9 mouse cellular contexts compared by ENCODE assay signal in the genomic region with DNA sequence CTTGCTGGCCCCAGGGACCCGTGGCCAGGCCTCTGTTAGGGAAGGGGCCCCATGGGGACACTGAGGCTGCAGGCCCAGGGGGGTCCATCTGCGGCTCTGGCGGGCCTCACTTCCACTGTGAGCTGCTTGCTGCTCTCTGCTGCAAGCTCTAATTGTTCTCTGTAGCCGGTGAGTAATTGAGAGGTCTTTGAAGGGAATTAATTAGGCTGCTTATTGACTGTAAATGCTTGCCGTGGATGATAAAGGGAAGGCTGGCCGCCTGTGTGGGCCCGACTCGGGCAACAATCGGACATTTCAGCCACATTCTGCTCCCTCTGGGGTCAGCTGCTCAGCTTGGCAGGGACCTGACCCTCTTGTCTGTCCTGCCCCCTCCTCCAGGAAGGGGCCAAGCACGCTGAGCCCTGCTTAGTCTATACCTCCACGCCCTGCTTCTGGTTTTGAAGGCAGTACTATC. TPM values are rescaled to one million over a fixed set of nuclear protein-coding genes. Genes with fewer than 3 reads are reported as not detected.
DNase-seq lines count a peak whose midpoint lies in the region; ATAC-seq and TF ChIP-seq lines count a peak whose summit lies in the region.
"Had no signal": no experiment of that assay in that cellular context is flagged by ENCODE, and none has a peak within 500 bp of the region (broad histone marks: within the 10 kb centered on the region; RNA-seq: fewer than 3 reads in every experiment).

No protein-coding gene starts in this region.

- peak overlapping the region; percentile 64; the same call in 1 of the 2 replicates for H3K4me2 ChIP-seq in heart, embryonic 11.5 days
- peak overlapping the region; percentile 51 for H3K4me2 ChIP-seq in hindbrain, embryonic 13.5 days
- H3K4me2 ChIP-seq in midbrain, embryonic 14.5 days (ENCODE audit: low read length): peak overlapping the region; percentile 50

- no peak overlapping the region for H3K9ac ChIP-seq in heart, embryonic 11.5 days (ENCODE audit: low read depth, low read length)
- peak overlapping the region; percentile 61 for H3K9ac ChIP-seq in hindbrain, embryonic 13.5 days
- peak overlapping the region; percentile 45; the same call in 1 of the 2 replicates for H3K9ac ChIP-seq in midbrain, embryonic 14.5 days (replicated peaks; ENCODE audit: low read length)

- no peak overlapping the region for H3K27ac ChIP-seq in heart, embryonic 11.5 days (ENCODE audit: low read depth, low read length)
- H3K27ac ChIP-seq in hindbrain, embryonic 13.5 days: peak overlapping the region; percentile 83
- peak overlapping the region; percentile 49 for H3K27ac ChIP-seq in midbrain, embryonic 14.5 days (replicated peaks; ENCODE audit: low read depth, low read length)

- no peaks in the 10 kb centered on the region for H3K9me3 ChIP-seq in heart, embryonic 11.5 days (replicated peaks; ENCODE audit: control insufficient read depth, low read length)
- H3K9me3 ChIP-seq in hindbrain, embryonic 13.5 days: no peaks in the 10 kb centered on the region
- H3K9me3 ChIP-seq in midbrain, embryonic 14.5 days (ENCODE audit: control insufficient read depth, low read length): no peaks in the 10 kb centered on the region

- peaks cover 33% of the 10 kb centered on the region for H3K4me1 ChIP-seq in heart, embryonic 11.5 days (ENCODE audit: control insufficient read depth, insufficient read depth, low read length)
- peaks cover 37% of the 10 kb centered on the region for H3K4me1 ChIP-seq in hindbrain, embryonic 13.5 days (replicated peaks)
- peaks cover 33% of the 10 kb centered on the region for H3K4me1 ChIP-seq in midbrain, embryonic 14.5 days (ENCODE audit: control insufficient read depth, insufficient read depth, low read length)

- DNase-seq in heart, adult 8-10 months (ENCODE audit: low spot score): no peak
- peak; percentile 89 for DNase-seq in brain, embryonic 14.5 days (ENCODE audit: low read depth)
- peak; percentile 62 for DNase-seq in midbrain, embryonic 14.5 days
- DNase-seq in urinary bladder, adult 2 months (ENCODE audit: low spot score): no peak
- DNase-seq in frontal cortex, postnatal 14 days (ENCODE audit: low spot score in 2 of 2): no peak
- no peak for DNase-seq in cerebellum, postnatal 4 days (ENCODE audit: low spot score in 2 of 2)

- 10% methylated on average over 11 of the region's 11 CpGs for WGBS in heart, embryonic 11.5 days (ENCODE audit: insufficient replicate concordance)
- 2% methylated on average over 11 of the region's 11 CpGs for WGBS in hindbrain, embryonic 13.5 days
- WGBS in midbrain, embryonic 14.5 days: 2% methylated on average over 11 of the region's 11 CpGs

- peaks cover 9% of the 10 kb centered on the region for H3K27me3 ChIP-seq in heart, embryonic 11.5 days (ENCODE audit: control insufficient read depth, insufficient read depth, low read length)
- H3K27me3 ChIP-seq in hindbrain, embryonic 13.5 days: peaks cover 63% of the 10 kb centered on the region
- no peaks in the 10 kb centered on the region for H3K27me3 ChIP-seq in midbrain, embryonic 14.5 days (ENCODE audit: control insufficient read depth, insufficient read depth, low read length)

- TF ChIP-seq CTCF in brain, embryonic 14.5 days (IDR thresholded peaks at IDR 0.05; ENCODE audit: borderline replicate concordance, extremely low read depth, insufficient read depth, insufficient read length): no peak

- no peaks in the 10 kb centered on the region for H3K36me3 ChIP-seq in heart, embryonic 11.5 days (ENCODE audit: control insufficient read depth, insufficient read depth, low read length)
- H3K36me3 ChIP-seq in hindbrain, embryonic 13.5 days: no peaks in the 10 kb centered on the region
- H3K36me3 ChIP-seq in midbrain, embryonic 14.5 days (ENCODE audit: control insufficient read depth, insufficient read depth, low read length): no peaks in the 10 kb centered on the region

- no peak overlapping the region for H3K4me3 ChIP-seq in heart, embryonic 11.5 days (ENCODE audit: low read depth, low read length)
- H3K4me3 ChIP-seq in hindbrain, embryonic 13.5 days: no peak overlapping the region
- H3K4me3 ChIP-seq in midbrain, embryonic 14.5 days (replicated peaks; ENCODE audit: low read depth, low read length): no peak overlapping the region

- no peak for TF ChIP-seq POLR2A in brain, embryonic 14.5 days (IDR thresholded peaks at IDR 0.05; ENCODE audit: borderline replicate concordance, extremely low read depth, insufficient read depth, insufficient read length, poor library complexity, severe bottlenecking)

- ATAC-seq in heart, embryonic 11.5 days (replicated peaks; ENCODE audit: insufficient number of reproducible peaks, low FRiP score, low TSS enrichment): no peak
- peak; percentile 53 for ATAC-seq in hindbrain, embryonic 13.5 days (ENCODE audit: low FRiP score)
- ATAC-seq in midbrain, embryonic 14.5 days (ENCODE audit: low FRiP score, low TSS enrichment): peak; percentile 51; the same call in 1 of the 2 replicates
- ATAC-seq: activated CD4-positive, CD25-positive, alpha-beta regulatory T cell, adult 4 months had no signal

RNA-seq across cellular contexts. Expression of a gene that starts 16.6 kb away (rescaled TPM):
- polyA plus RNA-seq in heart, embryonic 11.5 days (2014; fragmentation: Nextera tagmentation; extraction: Ambion mirVana): 3.0 and 3.7 TPM in 2 replicates
- 10 to 100 TPM in 3 of 4 experiments, 1 to 10 TPM in 1; 9.0 to 11.3 (median 10.3) TPM for total RNA-seq in heart, adult 8-10 months (2022)
- 5.5 and 5.6 TPM in 2 replicates for polyA plus RNA-seq in brain, embryonic 14.5 days (2012; rRNA removed)
- 3.2 and 3.3 TPM in 2 replicates for polyA plus RNA-seq in hindbrain, embryonic 13.5 days (2015; fragmentation: Nextera tagmentation; extraction: Ambion mirVana)
- polyA plus RNA-seq in midbrain, embryonic 14.5 days (2014; fragmentation: Nextera tagmentation; extraction: Ambion mirVana): 2.3 and 3.1 TPM in 2 replicates
- 13.7 and 16.3 TPM in 2 replicates for polyA plus RNA-seq in urinary bladder, adult 2 months (2012; rRNA removed)

RNA-seq across cellular contexts. Expression of a gene that starts 29.4 kb away (rescaled TPM):
- not detected in 2 replicates for polyA plus RNA-seq in heart, embryonic 11.5 days (2014; fragmentation: Nextera tagmentation; extraction: Ambion mirVana)
- total RNA-seq in heart, adult 8-10 months (2022): not detected
- polyA plus RNA-seq in brain, embryonic 14.5 days (2012; rRNA removed): 0.10 TPM in 1 of 2 replicates, not detected in the other
- polyA plus RNA-seq in hindbrain, embryonic 13.5 days (2015; fragmentation: Nextera tagmentation; extraction: Ambion mirVana): not detected in 2 replicates
- not detected in 2 replicates for polyA plus RNA-seq in midbrain, embryonic 14.5 days (2014; fragmentation: Nextera tagmentation; extraction: Ambion mirVana)
- not detected in 2 replicates for polyA plus RNA-seq in urinary bladder, adult 2 months (2012; rRNA removed)
- polyA plus RNA-seq: activated CD4-positive, CD25-positive, alpha-beta regulatory T cell, adult 4 months had no signal

RNA-seq across cellular contexts. Expression of a gene that starts 40.9 kb away (rescaled TPM):
- 256 and 259 TPM in 2 replicates for polyA plus RNA-seq in heart, embryonic 11.5 days (2014; fragmentation: Nextera tagmentation; extraction: Ambion mirVana)
- total RNA-seq in heart, adult 8-10 months (2022): under 1 TPM; 0.25 to 0.87 (median 0.67) TPM
- polyA plus RNA-seq in brain, embryonic 14.5 days (2012; rRNA removed): 31.8 and 61.9 TPM in 2 replicates
- 56.0 and 57.4 TPM in 2 replicates for polyA plus RNA-seq in hindbrain, embryonic 13.5 days (2015; fragmentation: Nextera tagmentation; extraction: Ambion mirVana)
- polyA plus RNA-seq in midbrain, embryonic 14.5 days (2014; fragmentation: Nextera tagmentation; extraction: Ambion mirVana): 27.9 and 50.1 TPM in 2 replicates
- 3.3 and 4.3 TPM in 2 replicates for polyA plus RNA-seq in urinary bladder, adult 2 months (2012; rRNA removed)

Comparison
In these comparisons a context has a peak if more than half of its experiments do, and no peak if none do; other contexts are left out.
1. DNase-seq: peak in brain, embryonic 14.5 days (single experiment) and midbrain, embryonic 14.5 days (single experiment); none in heart, adult 8-10 months (single experiment), urinary bladder, adult 2 months (single experiment), frontal cortex, postnatal 14 days (0 of 2) and cerebellum, postnatal 4 days (0 of 2).
2. Peak in every context shown above with its lines, with median percentiles within 50 percentile points of each other: H3K4me2 ChIP-seq.